Mouse (Mus musculus) heart, embryonic 11.5 days (tissue): ENCODE data around the gene Dennd1a. TPM values are rescaled to one million over a fixed set of nuclear protein-coding genes. Genes with fewer than 3 reads are reported as not detected.
"Not testable (repeated sequence)": the region's sequence is repeated elsewhere in the genome, so short reads cannot be mapped to it uniquely, and the experiment has no call there.

Experiments used
- ATAC-seq: fragments of 200-750 bp; cut with Nextera tagmentation; replicated peaks from 2 replicates; pipeline ENCODE4 v1.8.0; 2017; ENCODE audit warnings: moderate library complexity; ENCODE audit not compliant: insufficient number of reproducible peaks, low FRiP score, low TSS enrichment
- H3K27ac ChIP-seq: fragments of 300-500 bp; sonication (generic); 2 replicates; pipeline ENCODE4 v1.5.1; 2014; ENCODE audit warnings: mild to moderate bottlenecking, low read depth, low read length
- H3K27me3 ChIP-seq: fragments of 300-500 bp; sonication (generic); 2 replicates; pipeline ENCODE4 v1.6.1; 2014; ENCODE audit warnings: mild to moderate bottlenecking, low read length, mixed read lengths; ENCODE audit not compliant: control insufficient read depth, insufficient read depth
- H3K36me3 ChIP-seq: fragments of 300-500 bp; sonication (generic); 2 replicates; pipeline ENCODE4 v1.6.1; 2014; ENCODE audit warnings: mild to moderate bottlenecking, low read length, moderate library complexity, mixed read lengths; ENCODE audit not compliant: control insufficient read depth, insufficient read depth
- H3K4me1 ChIP-seq: fragments of 300-500 bp; sonication (generic); 2 replicates; pipeline ENCODE4 v1.6.1; 2014; ENCODE audit warnings: low read length; ENCODE audit not compliant: control insufficient read depth, insufficient read depth
- H3K4me2 ChIP-seq: fragments of 300-500 bp; sonication (generic); 2 replicates; pipeline ENCODE4 v1.6.1; 2014; ENCODE audit warnings: mild to moderate bottlenecking, moderate library complexity
- H3K4me3 ChIP-seq: fragments of 300-500 bp; sonication (generic); 2 replicates; pipeline ENCODE4 v1.5.1; 2014; ENCODE audit warnings: low read depth, low read length
- H3K9ac ChIP-seq: fragments of 300-500 bp; sonication (generic); 2 replicates; pipeline ENCODE4 v1.6.1; 2014; ENCODE audit warnings: mild to moderate bottlenecking, low read depth, low read length, moderate library complexity
- H3K9me3 ChIP-seq: fragments of 300-500 bp; sonication (generic); replicated peaks from 2 replicates; pipeline ENCODE4 v1.6.1; 2016; ENCODE audit warnings: low read length; ENCODE audit not compliant: control insufficient read depth
- WGBS: fragments of 180-500 bp; shearing (Covaris S2); extraction: QIAGEN DNeasy Blood & Tissue Kit; methylation state at CpG from one replicate; pipeline ENCODE4 v1.1.7; 2014; ENCODE audit not compliant: insufficient replicate concordance; 5-methylcytosine and 5-hydroxymethylcytosine counted together
- polyA plus RNA-seq: library from polyadenylated mRNA; unstranded; fragments of >200 nt; fragmentation: Nextera tagmentation; extraction: Ambion mirVana; gene quantifications from 2 replicates; pipeline ENCODE4 v1.2.1, GENCODE M21; 2014

Gene Dennd1a
- polyA plus RNA-seq, 1 experiment from 2014 or later = 9.6 TPM

GRCm38 (mm10) chr2:37940845-37941361 is 346.3 kb downstream of the Dennd1a start:
- no peak overlapping the region for H3K27ac ChIP-seq
- H3K9ac ChIP-seq = no peak overlapping the region
- H3K27me3 ChIP-seq = no peaks in the 10 kb centered on the region
- H3K4me3 ChIP-seq = no peak overlapping the region
- no peaks in the 10 kb centered on the region for H3K4me1 ChIP-seq
- 82% methylated on average over 4 of the region's 4 CpGs for WGBS
- H3K36me3 ChIP-seq = no peaks in the 10 kb centered on the region
- H3K9me3 ChIP-seq = no peaks in the 10 kb centered on the region
- no peak for ATAC-seq
- H3K4me2 ChIP-seq = no peak overlapping the region

GRCm38 (mm10) chr2:37939997-37940396 is 347.2 kb downstream of the Dennd1a start:
- H3K4me3 ChIP-seq = no peak overlapping the region
- no peaks in the 10 kb centered on the region for H3K4me1 ChIP-seq
- no peaks in the 10 kb centered on the region for H3K27me3 ChIP-seq
- no peak overlapping the region for H3K9ac ChIP-seq
- 70% methylated on average over 1 of the region's 1 CpGs for WGBS
- H3K9me3 ChIP-seq = no peaks in the 10 kb centered on the region
- H3K4me2 ChIP-seq = no peak overlapping the region
- H3K36me3 ChIP-seq = no peaks in the 10 kb centered on the region
- ATAC-seq = no peak
- no peak overlapping the region for H3K27ac ChIP-seq

- not testable (repeated sequence) for H3K27me3 ChIP-seq, H3K9ac ChIP-seq, ATAC-seq, H3K36me3 ChIP-seq, H3K4me1 ChIP-seq, H3K27ac ChIP-seq, H3K4me2 ChIP-seq, H3K9me3 ChIP-seq, H3K4me3 ChIP-seq
- WGBS = 89% methylated on average over 1 of the region's 4 CpGs
Observed at GRCm38 (mm10) chr2:37936922-37937321, 350.3 kb downstream of the Dennd1a start.

- Histone ChIP-seq H3K9ac (no peak overlapping the region), H3K4me1 (no peaks in the 10 kb centered on the region), H3K4me2 (no peak overlapping the region), H3K9me3 (no peaks in the 10 kb centered on the region), H3K27ac (no peak overlapping the region), H3K27me3 (no peaks in the 10 kb centered on the region), H3K36me3 (no peaks in the 10 kb centered on the region), H3K4me3 (no peak overlapping the region)
- WGBS = 93% methylated on average over 1 of the region's 1 CpGs
- no peak for ATAC-seq
Observed at GRCm38 (mm10) chr2:37932240-37932639, 354.9 kb downstream of the Dennd1a start.

- Histone ChIP-seq H3K4me3 (no peak overlapping the region), H3K36me3 (no peaks in the 10 kb centered on the region), H3K9ac (no peak overlapping the region), H3K9me3 (no peaks in the 10 kb centered on the region), H3K27me3 (no peaks in the 10 kb centered on the region), H3K4me1 (no peaks in the 10 kb centered on the region), H3K27ac (no peak overlapping the region), H3K4me2 (no peak overlapping the region)
- ATAC-seq = no peak
- 74% methylated on average over 5 of the region's 5 CpGs for WGBS
Observed at GRCm38 (mm10) chr2:37931018-37931930, 355.9 kb downstream of the Dennd1a start.

- no peaks in the 10 kb centered on the region for H3K4me1 ChIP-seq
- no peak for ATAC-seq
- 69% methylated on average over 5 of the region's 5 CpGs for whole genome bisulfite sequencing
- no peaks in the 10 kb centered on the region for H3K36me3 ChIP-seq
- H3K27ac ChIP-seq = no peak overlapping the region
- H3K9me3 ChIP-seq = no peaks in the 10 kb centered on the region
- no peak overlapping the region for H3K4me3 ChIP-seq
- H3K9ac ChIP-seq = no peak overlapping the region
- no peak overlapping the region for H3K4me2 ChIP-seq
- no peaks in the 10 kb centered on the region for H3K27me3 ChIP-seq
Observed at GRCm38 (mm10) chr2:37926133-37926503, 361.1 kb downstream of the Dennd1a start.

- Histone ChIP-seq H3K27ac (no peak overlapping the region), H3K9me3 (no peaks in the 10 kb centered on the region), H3K4me2 (no peak overlapping the region), H3K4me1 (no peaks in the 10 kb centered on the region), H3K27me3 (no peaks in the 10 kb centered on the region), H3K4me3 (no peak overlapping the region), H3K9ac (no peak overlapping the region), H3K36me3 (no peaks in the 10 kb centered on the region)
- 36% methylated on average over 6 of the region's 6 CpGs for WGBS
- ATAC-seq = no peak
Observed at GRCm38 (mm10) chr2:37925413-37926132, 361.6 kb downstream of the Dennd1a start.

GRCm38 (mm10) chr2:37908721-37909506 is 378.3 kb downstream of the Dennd1a start:
- no peak overlapping the region for H3K9ac ChIP-seq
- no peak for ATAC-seq
- no peaks in the 10 kb centered on the region for H3K36me3 ChIP-seq
- no peak overlapping the region for H3K4me3 ChIP-seq
- WGBS = 85% methylated on average over 5 of the region's 5 CpGs
- no peak overlapping the region for H3K27ac ChIP-seq
- no peak overlapping the region for H3K4me2 ChIP-seq
- no peaks in the 10 kb centered on the region for H3K9me3 ChIP-seq
- H3K4me1 ChIP-seq = no peaks in the 10 kb centered on the region
- no peaks in the 10 kb centered on the region for H3K27me3 ChIP-seq
